Mouse (Mus musculus): ENCODE data around the gene Ly6g5c.

Gene Ly6g5c

DNA sequence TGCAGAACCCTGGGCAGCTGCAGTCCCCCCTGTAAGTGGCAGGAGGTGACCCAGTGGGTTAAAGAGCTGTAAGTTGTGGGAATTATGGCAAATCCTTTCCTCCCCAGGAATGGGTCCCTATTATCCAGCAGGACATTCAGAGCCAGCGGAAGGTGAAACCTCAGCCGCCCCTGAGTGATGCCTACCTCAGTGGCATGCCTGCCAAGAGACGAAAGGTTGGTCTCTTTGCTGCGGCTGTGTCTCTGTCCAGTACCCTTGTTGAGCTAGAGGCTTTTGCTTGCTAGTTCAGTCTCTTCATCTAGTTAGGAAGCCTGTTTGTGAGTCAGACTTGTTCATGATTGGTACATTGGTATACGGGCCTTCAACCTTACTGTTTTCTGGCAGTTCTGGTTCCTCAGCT is 38.1 kb downstream of the Ly6g5c start:
- no peak for DNase-seq

GRCm38 (mm10) chr17:35147348-35147747 is 39.3 kb downstream of the Ly6g5c start:
- no peak for DNase-seq

DNA sequence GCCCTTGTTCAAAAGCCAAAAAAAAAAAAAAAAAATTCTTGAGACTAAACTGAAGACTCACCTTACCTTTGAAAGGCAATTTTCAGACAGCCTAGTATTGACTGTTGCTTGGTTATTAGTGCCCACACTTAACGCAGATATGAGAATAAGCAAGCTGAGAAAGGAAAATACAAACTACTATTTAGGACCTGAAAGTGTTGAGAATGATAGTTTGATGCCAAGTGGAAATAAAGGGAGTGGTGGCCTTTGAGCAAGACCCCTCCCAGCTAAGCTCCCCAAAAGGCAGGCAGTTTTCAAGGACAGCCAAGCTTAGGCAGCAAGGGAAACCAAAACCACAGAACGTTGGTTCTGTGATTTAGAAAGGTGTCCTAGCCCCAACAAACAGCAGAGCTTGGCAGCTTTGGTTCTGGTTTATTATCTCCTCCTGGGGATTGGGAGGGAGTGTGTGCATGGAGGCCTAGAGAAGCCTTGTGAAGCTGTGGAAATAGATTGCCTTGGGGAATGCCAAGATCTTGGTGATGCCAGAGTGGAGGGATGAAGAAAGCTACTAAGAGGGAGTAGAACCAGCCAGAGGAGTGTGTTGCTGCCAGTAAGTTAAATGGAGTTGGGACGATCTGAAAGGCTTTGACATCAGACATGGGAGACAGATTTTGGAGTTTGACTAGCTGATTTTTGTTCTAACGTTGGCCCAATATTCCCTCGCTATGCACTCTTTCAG is 40.0 kb downstream of the Ly6g5c start:
- DNase-seq = no peak

- no peak for DNase-seq
Observed at GRCm38 (mm10) chr17:35152121-35152520, 44.0 kb downstream of the Ly6g5c start.

DNA sequence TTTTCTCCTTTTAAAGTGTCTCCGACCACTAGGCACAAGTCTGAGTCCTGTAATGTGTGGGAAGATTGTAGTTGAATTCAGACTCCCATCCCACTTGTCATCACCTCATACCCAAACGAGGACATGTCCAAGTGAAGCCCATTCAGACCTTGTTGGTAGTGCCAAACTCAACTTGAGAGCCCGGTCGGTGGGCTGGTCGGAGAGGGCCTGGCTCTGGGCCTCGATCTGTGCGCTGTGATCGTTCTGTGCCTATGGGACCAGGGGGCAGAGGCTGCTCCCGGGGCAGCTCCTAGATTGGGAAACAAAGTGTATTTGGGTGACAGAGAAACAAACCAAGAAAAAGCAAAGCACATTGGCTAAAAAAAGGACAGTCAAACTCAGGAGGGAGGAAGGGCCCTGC is 45.0 kb downstream of the Ly6g5c start:
- no peak for DNase-seq

GRCm38 (mm10) chr17:35153931-35154330 is 45.9 kb downstream of the Ly6g5c start:
- DNase-seq = no peak

DNA sequence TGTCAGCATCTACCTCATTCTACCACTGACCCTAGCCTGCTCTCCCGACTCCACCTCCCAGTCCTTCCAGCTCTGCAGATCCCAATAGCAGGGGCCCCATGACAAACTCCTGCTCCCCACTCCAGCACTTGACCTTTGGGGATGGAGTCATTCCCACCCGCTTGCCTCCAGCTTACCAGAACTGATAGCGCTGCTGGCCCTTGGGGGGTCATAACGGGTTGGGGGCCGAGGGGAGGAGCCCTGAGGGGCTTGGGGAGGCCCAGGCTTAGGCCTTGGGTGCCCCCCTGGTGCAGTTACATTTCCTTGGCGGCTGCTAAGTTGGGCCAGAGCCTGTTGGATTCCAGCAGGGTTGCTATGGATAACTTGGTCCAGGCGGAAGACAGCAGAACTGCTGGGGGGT is 46.5 kb downstream of the Ly6g5c start:
- DNase-seq = no peak

GRCm38 (mm10) chr17:35155451-35155850 is 47.4 kb downstream of the Ly6g5c start:
- no peak for DNase-seq

- DNase-seq = no peak
Observed at GRCm38 (mm10) chr17:35156461-35157200, 48.6 kb downstream of the Ly6g5c start.

DNA sequence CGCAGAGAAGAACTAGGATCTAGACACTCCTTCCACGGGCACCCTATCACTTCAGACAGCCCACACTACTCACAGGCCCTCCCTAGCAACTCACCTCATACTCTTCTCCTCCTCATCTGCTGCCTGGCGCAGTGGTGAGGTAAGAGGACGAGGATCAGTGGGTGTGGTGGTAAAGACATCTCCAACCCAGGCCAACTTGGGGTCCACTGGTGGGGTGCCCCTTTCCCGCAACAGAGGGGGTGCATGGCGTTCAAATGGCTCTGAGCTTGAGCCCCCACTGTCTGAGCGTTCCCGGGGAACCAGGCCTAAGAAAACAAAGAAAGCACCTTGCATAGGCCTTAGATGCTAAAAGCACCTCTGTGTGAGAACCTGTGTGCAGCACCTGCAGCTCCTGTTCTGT is 49.2 kb downstream of the Ly6g5c start:
- DNase-seq = no peak

GRCm38 (mm10) chr17:35157661-35158175 is 49.6 kb downstream of the Ly6g5c start:
- DNase-seq = no peak

DNA sequence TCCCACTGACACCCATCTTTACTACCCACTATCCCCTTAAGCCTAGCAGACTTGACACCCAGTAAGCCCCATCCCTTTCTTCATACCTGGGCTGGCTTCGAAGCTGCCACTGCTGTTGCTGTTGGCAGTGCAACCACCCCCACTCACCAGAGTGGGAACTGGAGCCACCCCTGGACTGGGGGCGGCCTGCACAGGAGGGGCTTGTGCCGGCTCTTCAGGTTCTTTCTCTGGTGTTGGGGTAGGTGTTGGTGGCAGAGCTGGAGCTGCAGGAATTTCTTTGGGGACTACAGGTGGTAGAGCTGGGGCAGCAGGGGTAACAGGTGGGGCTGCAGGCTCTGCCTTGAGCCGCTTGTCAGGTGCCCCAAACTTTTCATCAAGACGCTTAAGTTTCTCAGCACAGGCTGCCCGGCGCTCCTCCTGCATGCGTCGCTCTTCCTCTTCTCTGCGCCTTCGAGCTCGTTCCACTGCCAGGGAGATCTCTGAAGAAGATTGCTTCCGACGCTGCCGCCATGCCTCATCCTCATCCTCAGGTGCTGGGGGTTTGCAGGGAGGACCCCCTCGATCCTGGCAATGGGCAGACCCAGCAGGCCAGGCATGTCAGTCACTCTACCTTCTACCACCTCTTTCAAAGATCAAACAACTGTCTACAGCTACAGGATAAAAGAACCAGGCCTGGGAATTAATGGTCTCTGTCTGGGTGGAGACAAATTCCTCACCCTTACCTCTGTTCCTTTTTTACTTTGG is 50.9 kb downstream of the Ly6g5c start:
- DNase-seq = no peak

DNA sequence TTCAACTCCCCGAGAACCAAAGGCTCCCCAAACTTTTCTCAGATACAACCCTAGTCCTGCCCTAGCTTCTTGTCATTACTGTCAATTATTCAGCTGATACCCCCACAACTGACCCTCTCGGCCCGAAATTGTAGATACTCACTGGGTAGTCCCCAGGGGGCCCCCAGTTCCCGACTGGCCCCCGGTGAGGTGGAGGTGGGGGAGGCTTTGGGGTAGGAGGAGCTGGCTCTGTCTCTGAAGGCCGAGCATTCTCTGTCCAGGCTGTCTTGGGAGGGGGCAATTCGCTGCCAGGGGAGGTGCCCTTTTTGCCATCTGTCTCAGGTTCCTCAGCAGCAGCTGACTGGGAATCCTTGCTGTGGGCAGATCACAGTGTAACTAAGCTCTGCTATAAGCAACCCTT is 51.6 kb downstream of the Ly6g5c start:
- DNase-seq = no peak

- no peak for DNase-seq
Observed at GRCm38 (mm10) chr17:35161421-35161820, 53.3 kb downstream of the Ly6g5c start.
